Mouse (Mus musculus) R1 (cell line): Measurements from ENCODE around the gene Ptcd1.
A peak's percentile ranks its signal among the peaks of the same experiment; 100 is the strongest.
"Not testable (repeated sequence)": the region's sequence is repeated elsewhere in the genome, so short reads cannot be mapped to it uniquely, and the experiment has no call there.

Experiments
- DNase-seq: peaks from one replicate; pipeline ENCODE4 v3.0.0-alpha.2; 2018; ENCODE audit warnings: low read depth, low spot score

Gene Ptcd1

DNA sequence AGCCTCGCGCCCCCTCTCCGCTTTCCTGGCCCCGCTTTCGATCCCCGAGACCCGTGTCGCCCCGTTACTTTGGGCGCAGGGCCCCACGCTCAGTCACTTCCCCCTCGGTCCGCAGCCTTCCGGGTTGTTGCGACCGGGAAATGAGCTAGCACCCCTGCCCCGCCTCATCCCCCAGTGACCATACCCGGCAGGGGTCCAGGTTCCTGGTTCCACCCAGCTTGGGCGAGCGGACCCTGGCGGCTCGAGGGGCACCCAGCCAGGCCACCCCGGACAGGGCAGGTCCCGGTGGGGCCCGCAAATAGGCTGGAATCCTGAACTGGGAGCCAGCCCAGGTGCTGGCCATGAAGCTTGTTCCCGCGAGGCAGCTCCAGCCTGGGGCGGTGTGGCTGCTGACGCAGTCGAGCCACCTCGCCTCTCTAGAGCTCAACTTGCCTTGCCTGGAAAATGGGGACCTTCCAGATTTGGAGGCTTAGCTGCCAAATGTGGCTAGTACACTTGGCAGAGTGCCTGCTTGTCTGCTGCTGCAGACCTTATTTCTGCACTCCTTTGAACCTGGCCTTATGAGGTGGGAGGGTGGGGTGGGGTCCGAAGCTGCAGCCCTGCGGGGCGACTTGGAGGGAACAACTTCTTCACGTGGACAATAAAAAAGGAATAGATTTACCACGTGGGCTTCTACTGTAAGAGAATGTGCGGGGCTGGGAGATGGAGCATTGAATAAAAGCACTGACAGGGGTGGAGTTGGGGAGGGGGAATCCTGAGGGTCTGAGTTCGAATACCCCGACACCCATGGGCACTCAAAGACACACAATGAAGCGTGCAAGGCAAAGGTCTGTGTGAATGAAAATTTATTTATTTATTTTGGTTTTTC, 52.1 kb downstream of the Ptcd1 start:
- DNase-seq = peak; percentile 59

- peak; percentile 85 for DNase-seq
These were observed 52.8 kb downstream of the Ptcd1 start, which contains the start of gene Arpc1b for GRCm38 (mm10) chr5:145114071-145114605. Gene Arpc1b (plus strand): TSS chr5:145114215.

GRCm38 (mm10) chr5:145113416-145113815, 53.5 kb downstream of the Ptcd1 start:
- DNase-seq = no peak

DNA sequence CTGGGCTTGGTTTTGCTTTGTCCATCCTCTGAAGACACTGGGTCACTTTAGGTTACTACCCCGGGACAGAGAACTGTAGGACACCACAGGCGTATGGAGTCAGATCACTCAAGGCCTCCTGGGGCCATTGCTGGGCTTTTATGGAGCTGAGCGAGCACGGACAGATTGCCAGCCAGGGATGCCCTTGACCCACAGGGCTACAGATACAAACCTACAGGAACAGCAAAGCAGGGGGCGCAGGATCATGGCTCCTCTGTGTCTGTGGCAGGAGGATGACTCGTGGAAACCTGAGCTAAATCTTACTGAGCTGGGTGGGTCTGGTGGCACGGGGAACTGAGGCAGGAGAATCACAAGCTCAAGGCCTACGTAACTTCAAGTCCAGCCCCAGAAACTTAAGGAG, 54.3 kb downstream of the Ptcd1 start:
- no peak for DNase-seq

DNA sequence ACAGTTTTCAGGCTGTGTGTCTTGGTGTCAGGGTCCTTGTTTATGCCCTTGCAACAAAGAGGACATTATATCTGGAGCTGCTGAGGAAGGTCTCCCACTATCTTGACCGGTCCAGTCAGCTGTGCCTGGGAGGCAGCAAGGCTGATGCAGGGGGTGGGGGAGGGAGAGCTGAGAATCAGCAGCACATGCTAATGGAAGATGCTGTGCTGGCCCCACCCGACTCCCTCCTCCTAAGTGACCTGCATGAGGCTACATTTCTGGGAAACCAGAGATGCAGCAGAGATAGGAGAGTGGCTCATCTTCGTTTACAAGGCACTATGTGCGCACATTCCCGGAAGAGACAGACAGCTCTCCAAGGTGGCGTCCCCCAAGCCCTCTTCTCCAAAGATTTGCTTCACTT, 56.5 kb downstream of the Ptcd1 start:
- no peak for DNase-seq

GRCm38 (mm10) chr5:145105694-145106275, 61.1 kb downstream of the Ptcd1 start:
- no peak for DNase-seq

DNA sequence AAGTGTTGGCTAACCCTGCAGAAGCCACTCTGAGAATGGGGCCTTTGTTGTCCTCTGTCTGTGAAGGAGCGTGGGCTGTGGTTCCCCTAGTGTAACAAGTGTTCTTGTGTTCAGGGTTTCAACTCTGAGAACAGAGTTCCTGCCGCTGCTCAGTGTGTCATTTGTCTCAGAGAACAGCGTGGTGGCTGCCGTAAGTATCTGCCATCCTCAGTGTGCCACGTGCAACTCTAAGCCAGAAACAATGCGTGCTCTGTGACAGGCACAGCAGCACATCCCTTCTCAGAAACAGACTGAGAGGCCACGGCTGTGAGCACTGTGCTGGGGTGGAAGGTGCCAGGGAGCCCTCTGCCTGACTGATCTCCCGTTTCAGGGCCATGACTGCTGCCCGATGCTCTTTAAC, 62.6 kb downstream of the Ptcd1 start:
- DNase-seq = no peak

GRCm38 (mm10) chr5:145102706-145103105, 64.2 kb downstream of the Ptcd1 start:
- DNase-seq = no peak

DNA sequence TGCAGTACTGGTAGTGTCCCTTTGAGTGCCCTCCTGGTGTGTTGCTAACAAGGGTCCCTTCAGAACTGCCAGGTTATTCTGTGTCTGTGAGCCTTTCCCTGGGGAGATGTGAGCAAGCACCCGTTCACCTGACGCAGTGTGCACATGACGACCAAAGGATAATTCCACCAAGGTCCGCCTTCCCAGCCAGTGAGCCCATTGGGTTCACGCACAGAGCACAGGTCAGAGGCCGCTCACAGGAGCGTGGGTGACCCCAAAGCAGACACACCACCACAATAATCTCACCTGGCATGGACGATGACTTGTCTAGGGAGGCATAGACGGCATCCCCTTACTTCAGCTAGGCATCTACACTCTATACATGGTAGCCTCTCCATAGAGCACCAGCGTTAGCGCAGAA, 65.5 kb downstream of the Ptcd1 start:
- not testable (repeated sequence) for DNase-seq

- no peak for DNase-seq
These were observed 65.9 kb downstream of the Ptcd1 start for GRCm38 (mm10) chr5:145100960-145101359.

DNA sequence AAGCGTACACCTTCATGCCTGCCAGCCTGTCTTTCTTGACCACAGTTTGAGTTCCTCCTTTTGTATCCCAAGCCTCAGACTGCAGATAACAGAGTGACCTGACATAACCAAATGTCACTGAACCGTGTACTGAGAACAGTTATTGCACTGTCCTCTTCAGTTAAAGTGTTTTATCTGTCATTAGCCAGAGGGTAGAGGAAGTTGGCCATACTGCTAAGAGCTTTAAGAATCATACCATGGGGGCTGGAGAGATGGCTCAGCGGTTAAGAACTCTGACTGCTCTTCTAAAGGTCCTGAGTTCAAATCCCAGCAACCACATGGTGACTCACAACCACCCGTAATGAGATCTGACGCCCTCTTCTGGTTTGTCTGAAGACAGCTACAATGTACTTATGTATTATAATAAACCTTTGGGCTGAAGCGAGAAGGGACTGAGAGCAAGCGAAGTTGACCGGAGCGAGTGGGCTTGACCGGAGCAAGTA, 68.5 kb downstream of the Ptcd1 start:
- no peak for DNase-seq
